Mouse (Mus musculus): Measurements from ENCODE around the gene Dzip1. TPM values are rescaled to one million over a fixed set of nuclear protein-coding genes. Genes with fewer than 3 reads are reported as not detected.

The Dzip1 gene
- polyA plus RNA-seq, 1 experiment = 47.2 TPM

- no peak for TF ChIP-seq CTCF (IDR thresholded peaks at IDR 0.05; ENCODE audit: low read depth, low read length)
- TF ChIP-seq EP300 (IDR thresholded peaks at IDR 0.05; ENCODE audit: insufficient read depth, low read depth, low read length) = no peak
- TF ChIP-seq POLR2A (IDR thresholded peaks at IDR 0.05; ENCODE audit: insufficient read depth, low read length) = no peak
- Histone ChIP-seq H3K9ac (ENCODE audit: low read depth, poor library complexity, severe bottlenecking) (no peak overlapping the region), H3K4me1 (ENCODE audit: control insufficient read depth, insufficient read depth, low read length) (no peaks in the 10 kb centered on the region), H3K27ac (ENCODE audit: insufficient read depth, low read length) (no peak overlapping the region), H3K4me3 (ENCODE audit: low read depth, low read length) (no peak overlapping the region), H3K9me3 (replicated peaks; ENCODE audit: control insufficient read depth, insufficient read depth, low read length, poor library complexity, severe bottlenecking) (no peaks in the 10 kb centered on the region), H3K27me3 (ENCODE audit: control insufficient read depth, insufficient read depth, low read length, poor library complexity, severe bottlenecking) (no peaks in the 10 kb centered on the region), H3K36me3 (ENCODE audit: control insufficient read depth, insufficient read depth, low read length, poor library complexity, severe bottlenecking) (peaks cover 5% of the 10 kb centered on the region; the same call in 1 of the 2 replicates)
These were observed 35.2 kb downstream of the Dzip1 start for GRCm38 (mm10) chr14:118890101-118890500.

- TF ChIP-seq POLR2A (IDR thresholded peaks at IDR 0.05; ENCODE audit: insufficient read depth, low read length) (no peak), CTCF (IDR thresholded peaks at IDR 0.05; ENCODE audit: low read depth, low read length) (no peak), EP300 (IDR thresholded peaks at IDR 0.05; ENCODE audit: insufficient read depth, low read depth, low read length) (no peak)
- Histone ChIP-seq H3K4me3 (ENCODE audit: low read depth, low read length) (no peak overlapping the region), H3K9ac (ENCODE audit: low read depth, poor library complexity, severe bottlenecking) (no peak overlapping the region), H3K27me3 (ENCODE audit: control insufficient read depth, insufficient read depth, low read length, poor library complexity, severe bottlenecking) (no peaks in the 10 kb centered on the region), H3K9me3 (replicated peaks; ENCODE audit: control insufficient read depth, insufficient read depth, low read length, poor library complexity, severe bottlenecking) (no peaks in the 10 kb centered on the region), H3K36me3 (ENCODE audit: control insufficient read depth, insufficient read depth, low read length, poor library complexity, severe bottlenecking) (peaks cover 9% of the 10 kb centered on the region; the same call in 1 of the 2 replicates), H3K4me1 (ENCODE audit: control insufficient read depth, insufficient read depth, low read length) (peaks cover 2% of the 10 kb centered on the region), H3K27ac (ENCODE audit: insufficient read depth, low read length) (no peak overlapping the region)
These were observed 41.1 kb downstream of the Dzip1 start for GRCm38 (mm10) chr14:118884250-118884556.

- peaks cover 8% of the 10 kb centered on the region; the same call in 1 of the 2 replicates for H3K36me3 ChIP-seq (ENCODE audit: control insufficient read depth, insufficient read depth, low read length, poor library complexity, severe bottlenecking)
These were observed 41.7 kb downstream of the Dzip1 start for GRCm38 (mm10) chr14:118883344-118884249.

GRCm38 (mm10) chr14:118880696-118881095 lies 44.6 kb downstream of the Dzip1 start:
- Histone ChIP-seq H3K9ac (ENCODE audit: low read depth, poor library complexity, severe bottlenecking) (no peak overlapping the region), H3K9me3 (replicated peaks; ENCODE audit: control insufficient read depth, insufficient read depth, low read length, poor library complexity, severe bottlenecking) (no peaks in the 10 kb centered on the region), H3K27ac (ENCODE audit: insufficient read depth, low read length) (peak overlapping the region; percentile 72), H3K4me3 (ENCODE audit: low read depth, low read length) (no peak overlapping the region), H3K4me1 (ENCODE audit: control insufficient read depth, insufficient read depth, low read length) (peaks cover 4% of the 10 kb centered on the region), H3K36me3 (ENCODE audit: control insufficient read depth, insufficient read depth, low read length, poor library complexity, severe bottlenecking) (0 out of 2 replicates have a peak, but pooled peaks cover 7% of the 10 kb centered on the region), H3K27me3 (ENCODE audit: control insufficient read depth, insufficient read depth, low read length, poor library complexity, severe bottlenecking) (no peaks in the 10 kb centered on the region)
- no peak for TF ChIP-seq POLR2A (IDR thresholded peaks at IDR 0.05; ENCODE audit: insufficient read depth, low read length)
- no peak for TF ChIP-seq CTCF (IDR thresholded peaks at IDR 0.05; ENCODE audit: low read depth, low read length)
- TF ChIP-seq EP300 (IDR thresholded peaks at IDR 0.05; ENCODE audit: insufficient read depth, low read depth, low read length) = no peak

More at GRCm38 (mm10) chr14:118883344-118884249, 41.7 kb downstream of the Dzip1 start:
- Histone ChIP-seq H3K9me3 (replicated peaks; ENCODE audit: control insufficient read depth, insufficient read depth, low read length, poor library complexity, severe bottlenecking) (no peaks in the 10 kb centered on the region), H3K27ac (ENCODE audit: insufficient read depth, low read length) (no peak overlapping the region), H3K4me1 (ENCODE audit: control insufficient read depth, insufficient read depth, low read length) (peaks cover 4% of the 10 kb centered on the region), H3K4me3 (ENCODE audit: low read depth, low read length) (no peak overlapping the region), H3K27me3 (ENCODE audit: control insufficient read depth, insufficient read depth, low read length, poor library complexity, severe bottlenecking) (no peaks in the 10 kb centered on the region), H3K9ac (ENCODE audit: low read depth, poor library complexity, severe bottlenecking) (no peak overlapping the region)
- no peak for TF ChIP-seq POLR2A (IDR thresholded peaks at IDR 0.05; ENCODE audit: insufficient read depth, low read length)
- TF ChIP-seq EP300 (IDR thresholded peaks at IDR 0.05; ENCODE audit: insufficient read depth, low read depth, low read length) = no peak
- no peak for TF ChIP-seq CTCF (IDR thresholded peaks at IDR 0.05; ENCODE audit: low read depth, low read length)

- TF ChIP-seq POLR2A (IDR thresholded peaks at IDR 0.05; ENCODE audit: insufficient read depth, low read length) (no peak), EP300 (IDR thresholded peaks at IDR 0.05; ENCODE audit: insufficient read depth, low read depth, low read length) (0 out of 2 replicates have a peak, but pooled peaks have one; percentile 13), CTCF (IDR thresholded peaks at IDR 0.05; ENCODE audit: low read depth, low read length) (no peak)
- Histone ChIP-seq H3K27me3 (ENCODE audit: control insufficient read depth, insufficient read depth, low read length, poor library complexity, severe bottlenecking) (no peaks in the 10 kb centered on the region), H3K36me3 (ENCODE audit: control insufficient read depth, insufficient read depth, low read length, poor library complexity, severe bottlenecking) (0 out of 2 replicates have a peak, but pooled peaks cover 7% of the 10 kb centered on the region), H3K4me1 (ENCODE audit: control insufficient read depth, insufficient read depth, low read length) (peaks cover 4% of the 10 kb centered on the region), H3K9me3 (replicated peaks; ENCODE audit: control insufficient read depth, insufficient read depth, low read length, poor library complexity, severe bottlenecking) (no peaks in the 10 kb centered on the region), H3K4me3 (ENCODE audit: low read depth, low read length) (no peak overlapping the region), H3K27ac (ENCODE audit: insufficient read depth, low read length) (no peak overlapping the region), H3K9ac (ENCODE audit: low read depth, poor library complexity, severe bottlenecking) (no peak overlapping the region)
These were observed 46.8 kb downstream of the Dzip1 start for GRCm38 (mm10) chr14:118878346-118878910.

Data from ES-Bruce4 (cell line).